Mouse (Mus musculus) heart, embryonic 13.5 days (tissue): ENCODE results near the gene Fam151b. TPM values are rescaled to one million over a fixed set of nuclear protein-coding genes. Genes with fewer than 3 reads are reported as not detected.

ENCODE experiments used
- ATAC-seq: fragments of 200-750 bp; cut with Nextera tagmentation; 2 replicates; pipeline ENCODE4 v1.8.0; 2017; ENCODE audit warnings: moderate TSS enrichment; ENCODE audit not compliant: insufficient number of reproducible peaks, low FRiP score, low TSS enrichment; ENCODE audit errors: extremely low read depth
- H3K27ac ChIP-seq: fragments of 300-500 bp; sonication (generic); replicated peaks from 2 replicates; pipeline ENCODE4 v1.5.1; 2015; ENCODE audit warnings: moderate library complexity, mild to moderate bottlenecking, inconsistent platforms
- H3K27me3 ChIP-seq: fragments of 300-500 bp; sonication (generic); replicated peaks from 2 replicates; pipeline ENCODE4 v1.6.1; 2015; ENCODE audit warnings: mild to moderate bottlenecking, inconsistent platforms
- H3K36me3 ChIP-seq: fragments of 300-500 bp; sonication (generic); 2 replicates; pipeline ENCODE4 v1.6.1; 2015; ENCODE audit warnings: mild to moderate bottlenecking, inconsistent platforms
- H3K4me1 ChIP-seq: fragments of 300-500 bp; sonication (generic); 2 replicates; pipeline ENCODE4 v1.6.1; 2015; ENCODE audit warnings: inconsistent platforms
- H3K4me2 ChIP-seq: fragments of 300-500 bp; sonication (generic); 2 replicates; pipeline ENCODE4 v1.6.1; 2015; ENCODE audit warnings: inconsistent platforms, mild to moderate bottlenecking, moderate library complexity
- H3K4me3 ChIP-seq: fragments of 300-500 bp; sonication (generic); 2 replicates; pipeline ENCODE4 v1.5.1; 2015; ENCODE audit warnings: moderate library complexity, mild to moderate bottlenecking, inconsistent platforms
- H3K9ac ChIP-seq: fragments of 300-500 bp; sonication (generic); 2 replicates; pipeline ENCODE4 v1.6.1; 2015; ENCODE audit warnings: inconsistent platforms, mild to moderate bottlenecking, moderate library complexity
- H3K9me3 ChIP-seq: fragments of 300-500 bp; sonication (generic); 2 replicates; pipeline ENCODE4 v1.6.1; 2016; ENCODE audit warnings: inconsistent platforms
- WGBS: fragments of 180-500 bp; shearing (Covaris S2); methylation state at CpG from one replicate; pipeline ENCODE4 v1.1.7; 2015; ENCODE audit warnings: mixed read lengths; 5-methylcytosine and 5-hydroxymethylcytosine counted together
- polyA plus RNA-seq: library from polyadenylated mRNA; unstranded; fragments of >200 nt; fragmentation: Nextera tagmentation; extraction: Ambion mirVana; gene quantifications from 2 replicates; pipeline ENCODE4 v1.2.1, GENCODE M21; 2015

Fam151b gene
- polyA plus RNA-seq, 1 experiment from 2014 or later = 0.12 TPM

- no peak overlapping the region for H3K4me2 ChIP-seq
- WGBS = 78% methylated on average over 2 of the region's 2 CpGs
- H3K9ac ChIP-seq = no peak overlapping the region
- H3K36me3 ChIP-seq = peaks cover 17% of the 10 kb centered on the region
- no peak for ATAC-seq
- H3K4me3 ChIP-seq = no peak overlapping the region
- H3K27ac ChIP-seq = no peak overlapping the region
- no peaks in the 10 kb centered on the region for H3K27me3 ChIP-seq
- H3K4me1 ChIP-seq = no peaks in the 10 kb centered on the region
- H3K9me3 ChIP-seq = no peaks in the 10 kb centered on the region
Measured at GRCm38 (mm10) chr13:92469381-92469780, 14.4 kb downstream of the Fam151b start.

- no peak overlapping the region for H3K4me3 ChIP-seq
- peaks cover 17% of the 10 kb centered on the region for H3K36me3 ChIP-seq
- 0 out of 2 replicates have a peak, but pooled peaks cover 4% of the 10 kb centered on the region for H3K4me1 ChIP-seq
- no peaks in the 10 kb centered on the region for H3K9me3 ChIP-seq
- 77% methylated on average over 9 of the region's 9 CpGs for WGBS
- no peak for ATAC-seq
- no peak overlapping the region for H3K27ac ChIP-seq
- H3K27me3 ChIP-seq = no peaks in the 10 kb centered on the region
- H3K4me2 ChIP-seq = no peak overlapping the region
- H3K9ac ChIP-seq = no peak overlapping the region
Measured at GRCm38 (mm10) chr13:92467891-92468290, 15.9 kb downstream of the Fam151b start.

- Histone ChIP-seq H3K4me3 (no peak overlapping the region), H3K36me3 (peaks cover 17% of the 10 kb centered on the region), H3K9me3 (no peaks in the 10 kb centered on the region), H3K4me1 (0 out of 2 replicates have a peak, but pooled peaks cover 4% of the 10 kb centered on the region), H3K27me3 (no peaks in the 10 kb centered on the region), H3K9ac (no peak overlapping the region), H3K4me2 (no peak overlapping the region), H3K27ac (no peak overlapping the region)
- WGBS = 80% methylated on average over 3 of the region's 3 CpGs
- ATAC-seq = no peak
Measured at GRCm38 (mm10) chr13:92464698-92465097, 19.1 kb downstream of the Fam151b start.

GRCm38 (mm10) chr13:92446872-92447271 is 36.9 kb downstream of the Fam151b start:
- WGBS = 82% methylated on average over 7 of the region's 7 CpGs
- Histone ChIP-seq H3K4me1 (no peaks in the 10 kb centered on the region), H3K4me3 (no peak overlapping the region), H3K4me2 (no peak overlapping the region), H3K27ac (no peak overlapping the region), H3K36me3 (no peaks in the 10 kb centered on the region), H3K9ac (no peak overlapping the region), H3K9me3 (no peaks in the 10 kb centered on the region), H3K27me3 (no peaks in the 10 kb centered on the region)
- ATAC-seq = no peak

- Histone ChIP-seq H3K4me2 (no peak overlapping the region), H3K27ac (no peak overlapping the region), H3K9me3 (no peaks in the 10 kb centered on the region), H3K4me3 (no peak overlapping the region), H3K36me3 (no peaks in the 10 kb centered on the region), H3K27me3 (no peaks in the 10 kb centered on the region), H3K9ac (no peak overlapping the region), H3K4me1 (no peaks in the 10 kb centered on the region)
- WGBS = 66% methylated on average over 13 of the region's 13 CpGs
- ATAC-seq = no peak
Measured at GRCm38 (mm10) chr13:92440286-92440685, 43.5 kb downstream of the Fam151b start.

- ATAC-seq = no peak
- Histone ChIP-seq H3K4me2 (no peak overlapping the region), H3K9ac (no peak overlapping the region), H3K4me1 (no peaks in the 10 kb centered on the region), H3K4me3 (no peak overlapping the region), H3K36me3 (no peaks in the 10 kb centered on the region), H3K27ac (no peak overlapping the region), H3K27me3 (no peaks in the 10 kb centered on the region), H3K9me3 (no peaks in the 10 kb centered on the region)
- 73% methylated on average over 10 of the region's 10 CpGs for WGBS
Measured at GRCm38 (mm10) chr13:92438656-92439055, 45.2 kb downstream of the Fam151b start.

- Histone ChIP-seq H3K36me3 (no peaks in the 10 kb centered on the region), H3K4me2 (peak overlapping the region; percentile 100), H3K27ac (no peak overlapping the region), H3K4me1 (peaks cover 20% of the 10 kb centered on the region), H3K9me3 (no peaks in the 10 kb centered on the region), H3K4me3 (peak overlapping the region; percentile 68), H3K9ac (no peak overlapping the region), H3K27me3 (peaks cover 67% of the 10 kb centered on the region)
- ATAC-seq = no peak
- 41% methylated on average over 4 of the region's 4 CpGs for WGBS
Measured at GRCm38 (mm10) chr13:92427351-92427855, 56.4 kb downstream of the Fam151b start.

GRCm38 (mm10) chr13:92426294-92427051 is 57.3 kb downstream of the Fam151b start:
- no peak for ATAC-seq
- Histone ChIP-seq H3K36me3 (no peaks in the 10 kb centered on the region), H3K4me2 (peak overlapping the region; percentile 100), H3K4me1 (peaks cover 20% of the 10 kb centered on the region), H3K27me3 (peaks cover 67% of the 10 kb centered on the region), H3K27ac (no peak overlapping the region), H3K9ac (peak overlapping the region; percentile 77), H3K4me3 (peak overlapping the region; percentile 68), H3K9me3 (no peaks in the 10 kb centered on the region)
- under 1% methylated on average over 67 of the region's 92 CpGs for WGBS

- Histone ChIP-seq H3K27ac (no peak within 1 kb of the TSS), H3K27me3 (peaks cover 71% of the 10 kb centered on the region), H3K4me1 (peaks cover 20% of the 10 kb centered on the region), H3K36me3 (no peaks in the 10 kb centered on the region), H3K9me3 (no peaks in the 10 kb centered on the region), H3K9ac (peak within 1 kb of the TSS; percentile 77), H3K4me3 (peak within 1 kb of the TSS; percentile 68), H3K4me2 (peak within 1 kb of the TSS; percentile 100)
- WGBS = under 1% methylated on average over 46 of the region's 54 CpGs
- no peak; the same call in 1 of the 2 replicates for ATAC-seq
Measured at GRCm38 (mm10) chr13:92425758-92426264, 58.0 kb downstream of the Fam151b start, which contains the start of gene Ankrd34b. Ankrd34b (plus strand) TSS chr13:92425896.

- Histone ChIP-seq H3K4me2 (no peak overlapping the region), H3K27me3 (peaks cover 76% of the 10 kb centered on the region), H3K4me1 (peaks cover 20% of the 10 kb centered on the region), H3K27ac (no peak overlapping the region), H3K9ac (no peak overlapping the region), H3K9me3 (no peaks in the 10 kb centered on the region), H3K36me3 (no peaks in the 10 kb centered on the region), H3K4me3 (no peak overlapping the region)
- ATAC-seq = no peak
- 41% methylated on average over 3 of the region's 3 CpGs for WGBS
Measured at GRCm38 (mm10) chr13:92423711-92424110, 60.1 kb downstream of the Fam151b start.

- H3K4me1 ChIP-seq = no peaks in the 10 kb centered on the region
- 71% methylated on average over 11 of the region's 11 CpGs for WGBS
- ATAC-seq = no peak
- no peak overlapping the region for H3K27ac ChIP-seq
- no peaks in the 10 kb centered on the region for H3K9me3 ChIP-seq
- peaks cover 35% of the 10 kb centered on the region for H3K27me3 ChIP-seq
- no peak overlapping the region for H3K4me3 ChIP-seq
- H3K9ac ChIP-seq = no peak overlapping the region
- H3K4me2 ChIP-seq = no peak overlapping the region
- H3K36me3 ChIP-seq = no peaks in the 10 kb centered on the region
Measured at GRCm38 (mm10) chr13:92419630-92420029, 64.2 kb downstream of the Fam151b start.
